Mouse (Mus musculus): ENCODE data around the gene Rsf1.

Rsf1 gene

DNA sequence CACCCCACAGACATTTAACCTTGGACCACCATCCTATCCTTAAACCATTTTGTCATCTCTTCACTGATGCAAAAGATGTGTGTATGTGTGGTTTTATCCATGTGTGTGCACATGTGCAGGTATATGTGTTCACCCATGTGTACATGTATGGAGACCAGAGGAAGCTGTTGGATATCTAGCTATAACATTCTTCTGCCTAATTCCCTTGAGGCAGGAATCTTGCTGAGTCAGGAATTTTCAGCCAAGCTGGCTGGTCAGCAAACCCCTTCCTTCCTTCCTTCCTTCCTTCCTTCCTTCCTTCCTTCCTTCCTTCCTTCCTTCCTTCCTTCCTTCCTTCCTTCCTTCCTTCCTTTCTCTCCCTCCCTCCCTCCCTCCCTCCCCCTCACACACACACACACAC is 43.7 kb downstream of the Rsf1 start:
- in situ Hi-C loops (cut with MboI; ENCODE audit: unreplicated experiment in 2 of 2), result no loop called here

DNA sequence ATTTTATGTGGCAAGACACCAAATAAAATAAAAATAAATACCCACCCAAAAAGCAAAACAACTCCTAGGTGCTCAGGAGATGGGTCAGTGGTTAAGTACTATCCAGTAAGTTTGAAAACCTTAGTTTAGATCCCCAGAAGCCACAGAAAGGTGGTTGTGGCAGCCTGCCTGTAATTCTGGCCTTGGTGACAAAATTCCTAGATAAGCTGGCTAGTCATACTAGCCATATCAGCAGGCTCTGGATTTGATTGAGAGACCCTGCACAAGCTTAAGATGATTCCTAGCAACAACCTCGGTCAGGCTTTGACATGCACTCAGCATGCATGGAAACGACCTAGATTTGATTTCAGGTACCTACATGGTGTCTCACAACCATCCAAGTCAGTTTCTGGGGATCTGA is 49.7 kb downstream of the Rsf1 start:
- in situ Hi-C loops (cut with MboI; ENCODE audit: unreplicated experiment in 2 of 2), result no loop called here

DNA sequence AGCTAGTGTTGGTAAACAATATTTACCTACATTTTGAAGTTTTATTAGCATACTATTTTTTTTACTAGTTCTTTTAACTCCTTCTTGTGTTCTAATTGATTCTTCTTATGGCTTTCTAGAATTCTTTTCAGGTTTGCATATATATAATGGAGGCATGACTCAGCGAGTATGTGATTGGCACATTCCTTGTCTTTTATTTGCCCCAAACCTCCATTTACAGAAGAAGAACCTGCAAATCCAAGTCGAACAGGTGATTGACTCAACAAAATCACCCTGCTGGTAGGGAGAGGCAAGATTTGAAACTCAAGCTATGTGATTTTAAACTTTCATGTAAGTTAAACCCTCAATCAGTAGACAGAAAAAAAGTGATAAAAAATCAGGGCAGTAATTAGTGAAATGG is 51.6 kb downstream of the Rsf1 start:
- in situ Hi-C loops (cut with MboI; ENCODE audit: unreplicated experiment in 2 of 2), result no loop called here

DNA sequence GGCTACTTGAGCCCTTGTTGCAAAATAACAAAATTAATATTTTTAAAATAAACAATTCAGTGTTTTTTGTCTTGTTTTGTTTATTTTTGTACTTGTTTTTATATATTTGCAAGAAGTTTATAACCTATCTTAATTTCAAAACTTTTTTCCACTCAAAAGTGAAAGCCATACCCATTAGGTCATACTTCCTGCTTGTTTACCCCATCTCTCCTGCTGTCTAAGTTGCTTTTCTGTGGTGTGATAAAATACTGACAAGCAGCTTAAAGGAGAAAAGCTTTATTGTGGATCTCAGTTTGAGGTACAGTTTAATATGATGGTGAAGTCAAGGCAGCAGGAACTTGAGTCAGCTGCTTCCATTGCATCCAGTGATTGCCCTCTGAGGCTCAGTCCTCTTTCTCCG is 53.2 kb downstream of the Rsf1 start:
- in situ Hi-C loops (cut with MboI; ENCODE audit: unreplicated experiment in 2 of 2), result no loop called here

DNA sequence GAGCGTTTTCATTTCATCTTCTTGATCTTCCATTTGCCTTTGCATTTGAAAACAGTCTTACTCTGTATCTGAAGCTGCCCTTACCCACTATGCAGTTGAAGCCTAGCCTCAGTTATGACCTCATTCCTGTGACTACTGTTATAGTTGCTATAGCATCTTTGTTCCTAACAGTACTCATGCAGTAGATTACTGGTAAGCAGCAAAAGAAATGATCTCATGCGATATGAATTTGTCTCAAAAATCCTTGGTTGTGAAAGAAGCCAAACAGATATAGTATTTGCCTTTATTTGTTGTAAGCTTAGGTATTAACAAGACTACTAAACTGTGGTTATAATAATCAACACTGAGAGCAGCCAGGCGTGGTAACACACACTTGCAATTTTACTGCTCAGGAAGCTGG is 65.4 kb downstream of the Rsf1 start:
- in situ Hi-C loops (cut with MboI; ENCODE audit: unreplicated experiment in 2 of 2), result no loop called here

DNA sequence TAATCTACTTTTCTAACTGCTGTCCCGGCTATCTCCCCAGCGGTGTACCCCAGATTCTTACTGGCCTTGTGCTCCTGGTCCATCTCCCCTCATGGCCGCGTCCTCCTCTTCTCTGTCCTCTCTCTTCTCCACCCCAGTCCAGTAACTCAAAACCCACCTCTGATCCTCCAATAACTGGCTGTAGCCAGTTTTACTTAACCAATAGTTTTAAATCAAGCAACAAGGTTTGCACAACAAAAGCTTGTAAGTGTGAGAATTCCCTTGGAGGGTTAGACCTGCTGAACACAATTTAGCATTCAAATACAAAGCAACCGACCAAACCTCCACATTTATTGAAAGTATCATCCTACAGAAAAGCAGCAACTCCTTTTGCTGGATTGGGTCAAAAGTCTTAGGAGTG is 68.0 kb downstream of the Rsf1 start:
- in situ Hi-C loops (cut with MboI; ENCODE audit: unreplicated experiment in 2 of 2), result no loop called here

DNA sequence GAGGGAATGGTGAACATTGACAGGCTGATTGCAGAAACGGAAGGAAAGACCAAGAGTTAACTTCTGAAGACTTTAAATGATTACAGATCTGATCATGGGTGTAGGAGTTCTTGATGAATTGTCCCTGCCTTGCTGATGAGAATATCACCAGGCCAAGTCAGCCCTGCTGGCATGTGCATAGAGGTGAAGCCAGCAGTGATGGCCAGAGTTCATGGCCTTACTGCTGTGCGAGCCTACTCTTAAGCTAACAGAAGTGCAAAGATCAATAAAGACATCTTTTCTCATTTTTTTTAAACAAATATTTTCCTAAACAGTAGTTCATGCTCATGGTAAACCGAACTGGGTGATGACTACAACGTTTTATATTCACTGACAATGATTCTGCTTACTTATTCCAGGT is 71.0 kb downstream of the Rsf1 start:
- in situ Hi-C loops (cut with MboI; ENCODE audit: unreplicated experiment in 2 of 2), result no loop called here

DNA sequence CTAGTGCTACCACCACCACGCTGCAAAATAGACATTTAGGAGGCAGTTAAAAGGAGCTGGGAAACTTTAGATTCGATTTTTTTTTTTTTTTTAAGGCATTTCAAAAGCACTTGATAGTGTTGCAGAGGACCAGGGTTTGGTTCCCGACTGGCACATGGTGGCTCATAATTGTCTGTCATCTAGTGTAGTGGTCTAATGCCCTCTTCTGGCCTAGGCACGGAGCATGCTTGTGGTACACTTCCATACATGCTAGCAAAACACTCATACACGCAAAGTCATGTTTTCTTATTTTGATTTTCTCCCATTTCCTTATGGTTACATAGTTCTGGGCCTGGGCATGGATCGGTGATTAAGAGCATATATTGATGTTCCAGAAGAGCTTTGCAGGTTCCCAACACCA is 76.5 kb downstream of the Rsf1 start:
- in situ Hi-C loops (cut with MboI; ENCODE audit: unreplicated experiment in 2 of 2), result no loop called here

DNA sequence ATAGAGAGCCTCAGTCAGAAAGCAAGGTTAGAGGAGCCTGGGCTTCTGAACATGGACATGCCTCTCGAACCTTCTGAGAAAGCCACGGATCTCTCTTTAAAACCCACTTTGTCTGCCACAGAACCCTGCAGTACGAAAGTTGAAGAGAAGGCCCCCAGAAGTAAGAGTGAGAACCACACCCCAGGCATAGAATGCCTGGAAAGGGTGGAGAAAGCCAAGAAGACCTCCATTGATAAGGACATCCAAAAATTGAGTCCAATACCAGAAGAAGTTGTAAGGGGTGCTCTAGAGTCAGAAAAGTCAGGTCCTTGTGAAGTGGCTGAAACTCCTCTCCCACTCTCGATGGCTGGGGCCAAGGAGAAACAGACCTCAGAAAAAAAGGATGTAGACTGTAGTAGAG is 81.9 kb downstream of the Rsf1 start:
- in situ Hi-C loops (cut with MboI; ENCODE audit: unreplicated experiment in 2 of 2), result no loop called here

DNA sequence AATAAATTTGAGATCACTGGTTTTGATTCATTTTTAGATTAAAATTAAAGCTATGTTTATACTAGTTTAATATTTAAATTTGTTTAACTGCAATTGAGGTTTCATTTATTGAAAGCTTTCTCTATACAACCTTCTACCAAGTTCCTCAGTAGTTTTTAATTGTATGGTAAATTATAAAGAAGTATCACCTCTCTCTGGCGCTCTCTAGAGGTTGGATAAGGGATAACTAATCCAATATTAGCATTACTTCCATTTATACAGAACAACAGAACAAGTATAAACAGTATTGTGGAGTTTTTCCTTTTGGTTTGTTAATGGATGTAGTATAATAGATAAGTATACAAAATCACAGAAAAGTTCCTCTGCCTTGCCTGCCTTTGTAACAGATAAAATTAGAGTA is 99.5 kb downstream of the Rsf1 start:
- in situ Hi-C loops (cut with MboI; ENCODE audit: unreplicated experiment in 2 of 2), result loop anchor here (5.0 to 25.0 kb wide), 4 partner anchors 94 to 933 kb away; partner anchors contain the start of gene Nars2 (in 1 of the 2)

DNA sequence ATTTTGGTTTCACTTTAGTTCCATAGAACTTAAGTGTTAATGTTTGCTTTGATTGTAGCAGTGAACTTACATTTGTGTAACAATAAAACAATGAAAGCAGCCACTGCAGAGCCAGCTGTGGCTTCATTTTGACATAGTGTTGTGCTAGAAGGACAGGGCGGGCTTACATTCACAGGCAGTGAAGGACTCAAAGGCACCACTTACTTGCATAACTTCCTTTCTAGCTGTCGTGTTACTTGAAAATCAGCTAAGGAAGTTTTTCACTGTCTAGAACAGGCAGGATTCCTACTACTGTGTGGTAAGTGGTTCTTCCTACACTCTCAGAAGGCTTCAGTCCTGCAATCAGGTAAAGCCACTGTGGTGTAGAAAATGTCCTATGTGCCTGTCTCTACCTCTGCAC is 108.1 kb downstream of the Rsf1 start:
- in situ Hi-C loops (cut with MboI; ENCODE audit: unreplicated experiment in 2 of 2), result loop anchor here (10.0 to 25.0 kb wide), 4 partner anchors 203 to 924 kb away; partner anchors contain the start of genes Ints4 (in 1 of the 2) and Nars2 (in 1 of the 2)

DNA sequence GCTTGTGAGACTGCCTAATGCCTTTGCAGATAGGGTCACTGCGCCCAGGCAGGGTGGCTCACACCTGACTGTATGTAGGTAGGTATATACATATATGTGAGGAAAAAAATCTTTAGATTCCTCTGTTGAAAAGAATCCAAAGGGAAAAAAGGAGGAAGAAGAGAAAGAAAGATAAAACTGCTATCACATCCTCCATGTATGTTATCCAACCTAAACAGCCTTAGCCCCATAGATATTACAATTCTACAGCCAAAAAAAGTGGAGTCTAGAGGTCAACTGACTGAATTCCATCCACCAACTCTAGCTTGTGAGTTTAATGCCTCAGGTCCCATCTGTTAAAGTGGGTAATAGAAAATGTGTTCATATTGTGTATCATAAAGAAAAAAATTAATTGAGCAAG is 115.8 kb downstream of the Rsf1 start:
- in situ Hi-C loops (cut with MboI; ENCODE audit: unreplicated experiment in 2 of 2), result loop anchor here (10.0 to 25.0 kb wide), 3 partner anchors 121 to 917 kb away; partner anchors contain the start of genes Aamdc (in 1 of the 2), Nars2 (in 1 of the 2) and Rsf1 (in 1 of the 2)

DNA sequence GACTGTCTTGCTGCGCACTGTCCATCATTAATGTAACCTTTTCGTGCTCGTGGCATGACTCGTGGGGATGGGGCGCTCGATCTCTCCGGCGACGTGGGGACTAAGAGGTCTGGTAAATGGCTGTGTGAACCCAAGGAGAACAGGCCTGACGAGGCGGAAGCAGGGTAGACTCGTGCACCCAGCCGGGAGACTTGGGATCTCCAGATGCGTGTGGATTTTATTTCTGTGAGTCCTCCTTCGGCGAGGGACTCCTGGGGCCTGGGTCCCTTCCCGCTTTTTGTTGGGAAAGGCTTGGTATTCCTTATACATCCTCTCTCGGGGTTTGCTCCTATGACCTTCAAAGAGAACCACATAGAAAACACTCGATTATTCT is 116.4 kb downstream of the Rsf1 start:
- in situ Hi-C loops (cut with MboI; ENCODE audit: unreplicated experiment in 2 of 2), result loop anchor here (10.0 to 25.0 kb wide), 3 partner anchors 121 to 916 kb away; partner anchors contain the start of genes Aamdc (in 1 of the 2), Nars2 (in 1 of the 2) and Rsf1 (in 1 of the 2)

DNA sequence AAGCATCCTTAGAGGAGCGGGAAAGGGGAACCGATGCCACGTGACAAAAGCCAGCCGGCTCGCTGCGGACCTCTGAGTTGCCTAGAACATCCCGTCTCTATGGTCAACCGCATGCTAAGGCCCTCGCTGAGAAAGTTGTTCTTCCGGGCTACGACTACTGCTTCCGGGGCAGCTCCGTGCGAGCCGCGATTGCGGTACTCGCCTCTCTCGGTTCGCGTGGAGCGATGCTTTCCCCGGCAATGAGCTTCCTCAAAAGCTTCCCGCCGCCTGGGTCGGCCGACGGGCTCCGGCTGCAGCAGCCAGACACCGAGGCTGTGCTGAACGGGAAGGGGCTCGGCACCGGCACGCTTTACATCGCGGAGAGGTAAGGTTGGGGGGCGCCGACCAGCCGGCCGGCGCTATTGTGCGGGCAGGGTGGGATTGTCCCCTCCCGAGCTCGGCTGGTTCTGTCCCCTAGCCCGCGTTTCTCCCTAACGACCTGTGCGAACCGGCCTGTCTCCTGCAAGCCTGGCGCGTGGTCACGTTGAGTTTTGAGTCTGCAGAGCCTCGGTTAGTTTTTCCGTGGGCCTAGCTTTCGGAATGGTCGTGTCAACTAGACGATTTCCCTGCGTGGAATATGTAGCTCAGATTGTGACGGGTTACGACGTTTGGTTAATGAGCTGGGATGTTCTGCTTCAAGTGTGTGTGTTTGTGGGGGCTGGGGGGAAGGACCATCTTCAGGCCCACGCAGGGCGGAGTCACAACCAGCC is 117.0 kb downstream of the Rsf1 start, which contains the start of gene Clns1a:
Clns1a (plus strand) TSS at position 129 of the 749 bp plus-strand sequence.
- in situ Hi-C loops (cut with MboI; ENCODE audit: unreplicated experiment in 2 of 2), result loop anchor here (10.0 to 25.0 kb wide), 3 partner anchors 122 to 916 kb away; partner anchors contain the start of genes Aamdc (in 1 of the 2), Nars2 (in 1 of the 2) and Rsf1 (in 1 of the 2)

DNA sequence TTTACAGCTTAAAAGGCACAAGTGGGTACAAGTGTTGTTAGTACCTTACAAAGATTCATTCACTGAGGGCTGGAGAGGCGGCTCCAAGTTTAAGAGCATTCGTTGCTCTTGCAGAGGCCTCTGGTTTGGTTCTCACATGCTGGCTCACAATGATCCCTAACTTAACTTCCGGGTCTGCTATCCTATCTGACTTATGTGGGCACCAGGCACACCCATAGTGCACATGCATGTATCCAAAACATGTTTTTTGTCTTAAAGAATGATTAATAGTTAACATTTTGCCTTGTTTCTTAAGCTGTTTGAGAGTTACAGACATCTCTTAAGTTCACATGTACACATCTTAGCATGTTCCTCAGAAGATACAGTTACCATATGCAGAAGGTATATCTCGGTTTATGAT is 120.5 kb downstream of the Rsf1 start:
- in situ Hi-C loops (cut with MboI; ENCODE audit: unreplicated experiment in 2 of 2), result no loop called here

DNA sequence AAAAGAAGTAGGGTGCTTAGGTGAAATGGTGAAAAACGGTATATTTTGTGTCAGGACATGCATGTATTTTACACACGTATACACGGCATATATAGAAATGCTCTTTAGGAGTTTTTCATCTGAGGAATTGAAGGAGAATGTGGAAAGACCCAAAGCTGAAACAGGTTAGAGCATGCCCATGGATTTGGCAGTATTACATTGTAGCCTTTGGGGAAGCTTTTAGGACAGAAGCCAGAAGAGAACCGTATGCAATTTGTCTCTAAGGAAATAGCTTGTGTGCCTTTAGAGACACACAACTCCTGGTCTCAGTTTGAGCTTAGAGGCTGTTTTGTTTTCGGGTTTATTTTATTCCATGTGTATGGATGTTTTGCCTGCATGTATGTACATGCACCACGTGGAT is 121.4 kb downstream of the Rsf1 start:
- in situ Hi-C loops (cut with MboI; ENCODE audit: unreplicated experiment in 2 of 2), result no loop called here

DNA sequence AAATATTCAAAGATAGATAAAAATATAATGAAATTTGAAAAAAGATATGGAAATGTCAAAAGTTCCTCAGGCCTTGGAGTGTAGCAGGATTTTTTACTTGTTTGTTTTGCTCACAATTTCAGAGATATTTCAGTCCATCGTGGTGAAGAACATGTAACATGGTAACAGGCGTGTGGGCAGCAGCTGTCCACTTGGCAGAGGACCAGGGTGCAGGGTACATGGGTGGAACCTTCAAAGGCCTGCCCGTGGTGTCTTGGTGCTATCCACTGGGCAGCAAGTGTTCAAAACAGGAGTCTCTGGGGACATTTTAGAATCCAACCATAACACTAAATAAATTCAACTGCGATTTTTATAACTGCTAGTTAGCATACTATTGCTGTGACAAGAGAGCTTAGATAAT is 127.4 kb downstream of the Rsf1 start:
- in situ Hi-C loops (cut with MboI; ENCODE audit: unreplicated experiment in 2 of 2), result no loop called here

DNA sequence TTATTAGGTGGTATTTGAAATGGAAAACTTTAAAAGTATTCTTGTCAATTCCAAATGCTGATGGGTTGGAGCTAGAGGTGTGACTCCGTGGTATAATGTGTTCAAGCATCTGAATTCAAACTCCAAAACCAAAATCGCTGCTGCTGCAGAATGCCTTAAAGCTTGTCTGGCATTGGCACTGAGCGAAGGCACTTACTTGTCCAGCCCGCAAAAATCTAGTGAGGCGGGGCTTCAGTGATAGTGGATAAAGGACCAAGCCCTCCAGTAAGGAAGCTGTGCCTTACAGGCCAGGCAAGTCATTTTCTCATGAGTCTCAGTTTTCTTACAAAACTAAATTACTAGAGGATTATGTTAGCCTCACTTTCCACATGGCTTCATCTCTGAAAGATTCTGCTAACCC is 128.1 kb downstream of the Rsf1 start:
- in situ Hi-C loops (cut with MboI; ENCODE audit: unreplicated experiment in 2 of 2), result no loop called here

DNA sequence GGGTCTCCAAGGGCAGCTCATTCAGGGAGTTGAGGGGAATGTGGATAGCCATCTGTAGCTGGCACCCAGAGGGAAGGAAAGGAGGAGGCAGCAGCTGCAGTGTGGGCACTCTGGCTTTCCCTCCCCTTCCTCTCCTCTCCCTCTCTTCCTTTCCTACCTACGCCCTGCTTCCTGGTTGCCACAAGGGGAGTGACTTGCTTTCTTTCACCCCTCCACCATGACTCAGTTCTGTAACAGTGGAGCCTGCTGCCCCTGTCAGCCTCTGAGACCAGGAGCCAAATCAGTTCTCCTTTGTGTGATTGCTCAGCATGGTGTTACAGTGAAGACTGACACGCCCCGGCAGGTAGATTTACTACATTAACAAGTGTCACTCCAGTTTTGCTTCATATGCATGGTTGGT is 129.5 kb downstream of the Rsf1 start:
- in situ Hi-C loops (cut with MboI; ENCODE audit: unreplicated experiment in 2 of 2), result no loop called here

DNA sequence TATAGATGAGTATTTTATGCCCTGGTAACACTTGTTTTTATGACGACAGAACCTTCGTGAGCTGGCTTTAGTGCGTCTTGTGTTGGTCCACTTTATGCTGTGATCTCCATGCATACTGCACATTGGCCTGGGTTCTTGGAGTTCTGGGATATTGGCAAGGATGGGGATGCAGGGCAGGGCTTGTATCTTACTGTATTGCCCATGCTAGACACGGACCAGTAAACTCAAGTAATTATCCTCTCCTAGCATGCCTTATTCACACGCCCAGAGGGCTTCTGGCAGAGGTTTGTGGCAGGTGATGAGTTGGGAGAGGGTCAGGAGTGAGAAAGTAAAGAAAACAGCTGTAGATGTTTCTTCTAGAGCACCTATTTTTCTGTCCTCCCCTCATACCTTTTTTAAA is 135.0 kb downstream of the Rsf1 start:
- in situ Hi-C loops (cut with MboI; ENCODE audit: unreplicated experiment in 2 of 2), result no loop called here

DNA sequence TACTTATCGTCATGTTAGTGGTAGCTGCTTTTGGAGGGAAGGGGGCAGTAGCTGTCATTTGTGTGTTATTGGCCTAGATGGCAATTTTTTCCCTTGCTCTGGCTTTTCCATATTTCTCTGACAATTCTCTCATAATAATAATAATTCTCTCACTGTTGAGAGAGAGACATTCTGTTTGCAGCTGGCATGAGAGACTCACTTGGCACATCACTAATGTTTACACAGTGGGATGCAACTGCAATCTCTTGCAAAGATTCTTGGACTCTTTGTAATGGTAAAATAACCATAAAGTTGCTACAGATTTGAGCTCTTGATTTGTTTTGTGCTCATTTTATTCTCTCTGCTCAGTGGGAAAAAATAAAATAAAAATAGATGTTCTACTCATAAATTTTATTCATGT is 137.6 kb downstream of the Rsf1 start:
- in situ Hi-C loops (cut with MboI; ENCODE audit: unreplicated experiment in 2 of 2), result no loop called here

DNA sequence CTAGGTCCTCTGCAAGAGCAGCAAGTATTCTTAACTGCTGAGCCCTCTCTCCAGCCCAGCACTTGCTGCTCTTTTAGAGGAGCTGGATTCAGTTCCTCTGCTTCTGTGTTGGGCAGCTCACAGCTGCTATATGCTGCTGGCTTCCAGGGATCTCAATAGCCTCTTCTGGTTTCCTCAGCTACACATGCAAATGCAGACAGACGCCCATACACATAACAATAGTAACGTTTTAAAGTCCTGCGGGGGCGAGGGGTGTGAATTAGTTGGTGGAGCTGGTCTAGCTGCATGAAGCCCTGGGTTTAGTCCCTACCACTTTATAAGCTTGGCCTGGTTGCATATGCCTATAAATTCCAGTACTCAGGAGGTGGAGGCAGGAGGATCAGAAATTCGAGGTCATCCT is 139.4 kb downstream of the Rsf1 start:
- in situ Hi-C loops (cut with MboI; ENCODE audit: unreplicated experiment in 2 of 2), result no loop called here
